Mouse (Mus musculus) kidney, postnatal 14 days (tissue): ENCODE results near the gene Gas2.

Experiments used
- DNase-seq: peaks from one replicate; pipeline ENCODE4 v3.0.0; 2022; ENCODE audit warnings: mixed read lengths

The Gas2 gene

GRCm38 (mm10) chr7:51972252-51972855, 110.5 kb downstream of the Gas2 start:
- DNase-seq, result peak; percentile 40

GRCm38 (mm10) chr7:51973091-51973490, 111.3 kb downstream of the Gas2 start:
- no peak for DNase-seq

DNA sequence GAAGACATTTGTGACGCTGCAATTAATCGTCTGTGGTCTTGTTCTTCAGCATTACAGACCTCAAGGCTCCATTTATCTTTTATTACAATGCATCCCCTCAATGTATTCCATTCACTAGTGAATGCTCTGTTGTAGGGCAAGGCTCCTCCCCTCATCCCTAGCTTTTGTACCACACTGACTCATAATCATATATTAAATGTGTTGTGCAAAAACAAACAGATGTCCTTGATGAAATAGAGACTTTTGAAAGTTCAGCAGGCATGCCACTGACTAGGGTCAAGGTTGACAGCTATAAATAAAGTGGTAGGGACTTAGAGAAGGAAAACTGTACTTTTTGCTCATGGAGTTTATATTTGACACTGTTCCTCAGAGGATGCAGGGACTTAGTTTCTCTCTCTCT, 111.7 kb downstream of the Gas2 start:
- DNase-seq, result no peak

- DNase-seq, result no peak
These were observed 113.4 kb downstream of the Gas2 start for GRCm38 (mm10) chr7:51975181-51975580.

- DNase-seq, result no peak
These were observed 117.5 kb downstream of the Gas2 start for GRCm38 (mm10) chr7:51979271-51979670.

DNA sequence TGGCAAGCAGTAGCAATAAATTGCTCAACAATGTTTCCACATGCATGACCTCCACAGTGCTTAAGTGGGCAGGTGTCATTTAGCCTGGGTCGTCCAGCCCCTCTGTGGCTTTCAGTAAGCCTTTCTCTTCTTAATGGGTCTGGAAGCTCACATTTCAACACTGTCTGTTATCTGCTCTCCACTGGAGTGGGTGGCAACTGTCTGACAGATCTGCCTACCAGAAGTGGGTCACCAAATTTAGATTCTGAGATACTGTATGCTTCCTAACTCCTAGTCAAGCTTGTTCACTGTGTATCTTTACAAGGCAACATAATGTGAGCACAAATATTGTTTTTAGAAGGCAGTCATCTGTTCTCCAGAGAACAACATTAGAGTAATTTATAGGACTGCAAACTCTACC, 120.5 kb downstream of the Gas2 start:
- no peak for DNase-seq

- no peak for DNase-seq
These were observed 123.9 kb downstream of the Gas2 start for GRCm38 (mm10) chr7:51985763-51986162.

DNA sequence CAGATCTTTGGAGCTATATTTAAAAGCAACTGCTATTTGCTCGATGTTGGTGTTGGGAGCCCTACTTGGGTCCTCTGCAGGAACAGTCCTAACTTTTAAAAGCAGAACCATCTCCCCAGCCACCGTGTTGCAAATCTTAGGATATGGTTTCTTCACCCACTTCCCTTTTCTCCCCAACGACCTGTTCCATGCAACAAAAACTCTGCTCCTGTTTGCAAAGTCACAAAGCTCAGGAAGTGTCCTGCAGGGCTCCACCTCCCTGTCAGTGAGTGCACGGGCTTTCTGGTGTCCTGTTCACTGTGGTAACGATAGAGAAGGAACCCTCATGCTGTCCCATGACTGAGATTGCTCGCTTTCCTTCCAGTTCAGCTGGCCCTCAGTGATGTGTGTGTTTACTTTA, 125.1 kb downstream of the Gas2 start:
- DNase-seq, result no peak

- DNase-seq, result no peak
These were observed 129.2 kb downstream of the Gas2 start for GRCm38 (mm10) chr7:51991020-51991419.

DNA sequence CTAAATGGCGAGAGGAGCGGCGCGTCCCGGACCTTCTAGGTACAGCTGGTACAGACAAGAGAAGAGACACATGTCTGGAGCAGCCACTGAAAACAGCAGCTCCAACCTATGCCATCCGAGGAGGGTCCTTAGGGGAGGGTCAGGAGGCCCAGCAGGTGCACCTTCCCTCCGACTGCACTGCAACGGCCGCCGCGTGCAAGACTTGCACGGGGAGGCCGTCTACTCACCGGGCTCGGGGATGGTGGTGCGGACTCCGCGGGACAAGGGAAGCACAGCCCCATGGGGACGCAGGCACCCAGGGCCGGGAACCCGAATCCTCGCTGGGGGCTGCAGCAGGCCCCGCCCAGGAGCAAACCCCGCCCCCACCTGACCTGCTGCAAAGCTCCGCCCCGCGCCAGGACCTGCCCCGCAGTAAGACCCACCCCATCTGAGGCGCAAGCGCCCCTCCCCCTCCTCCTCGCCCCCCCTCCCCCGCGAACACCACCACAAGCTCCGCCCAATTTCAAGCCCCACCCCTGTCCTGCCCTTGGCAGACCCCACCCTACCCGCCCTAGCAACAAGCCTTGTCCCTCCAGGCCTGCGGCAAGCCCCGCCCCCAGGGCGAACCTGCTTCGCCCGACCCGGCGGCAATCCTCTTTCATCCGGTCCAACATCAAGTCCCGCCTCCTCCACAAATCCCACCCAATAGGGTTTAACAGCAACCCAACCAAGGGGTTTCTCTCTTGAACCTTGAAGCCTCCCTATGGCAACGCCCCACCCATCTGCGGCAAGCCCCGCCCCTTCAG, 143.9 kb downstream of the Gas2 start, which contains the start of gene Svip:
Gene Svip (minus strand): TSS at position 508 of the 785 bp plus-strand sequence.
- peak; percentile 95 for DNase-seq

DNA sequence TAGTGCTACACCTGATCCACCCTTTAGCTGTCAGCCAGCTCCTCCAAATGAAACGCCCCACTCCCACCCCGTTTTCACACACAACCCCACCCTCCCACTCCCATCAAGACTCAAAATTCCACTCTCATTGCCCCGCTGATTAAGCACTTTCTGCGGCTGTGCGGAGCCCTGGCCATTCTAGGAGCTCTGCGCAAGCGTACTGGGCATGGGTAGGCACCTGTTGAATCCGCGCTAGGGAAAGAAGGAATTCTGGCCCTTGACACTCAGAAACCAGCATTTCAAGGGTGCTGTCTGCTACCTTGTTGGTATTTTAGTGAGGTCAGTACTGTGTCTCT, 144.4 kb downstream of the Gas2 start:
- no peak for DNase-seq

DNA sequence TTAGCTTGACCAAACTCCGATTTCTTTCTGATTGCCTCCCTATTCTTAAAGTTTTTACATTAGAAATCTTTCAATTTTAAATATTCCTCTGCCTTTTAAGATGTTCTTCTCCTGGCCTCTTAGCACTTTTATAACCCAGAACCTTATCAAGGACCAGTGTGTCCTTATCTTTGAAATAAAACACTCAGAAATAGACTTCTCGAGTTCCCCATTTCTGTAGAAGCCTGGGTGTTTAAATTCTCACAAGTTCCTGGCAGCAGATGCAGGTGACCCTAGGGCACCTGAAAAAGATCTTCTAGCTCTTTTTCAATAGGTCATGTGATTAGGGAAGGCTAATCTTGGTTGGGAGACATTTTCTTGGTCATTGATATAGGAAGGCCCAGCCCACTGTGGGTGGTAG, 145.3 kb downstream of the Gas2 start:
- DNase-seq, result no peak

GRCm38 (mm10) chr7:52013457-52013856, 151.6 kb downstream of the Gas2 start:
- DNase-seq, result no peak

DNA sequence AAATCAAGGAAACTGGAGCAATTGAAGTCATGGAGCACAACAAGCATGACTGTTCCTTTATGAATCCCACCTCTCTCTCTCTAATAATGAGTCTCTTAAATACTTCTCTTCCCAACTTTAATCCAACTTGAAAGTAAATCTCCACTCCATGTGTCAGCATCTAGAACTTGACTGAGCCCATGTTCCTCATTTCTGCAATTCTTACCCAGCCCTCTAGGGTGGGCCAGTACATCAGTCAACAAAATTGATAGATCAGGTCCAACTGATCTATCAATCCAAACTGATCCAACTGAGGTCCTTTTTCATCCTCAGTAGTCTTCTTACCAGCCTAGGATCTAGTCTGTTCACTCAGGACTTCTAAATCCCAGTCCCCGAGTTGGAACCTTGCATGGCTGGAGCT, 153.4 kb downstream of the Gas2 start:
- no peak for DNase-seq

- DNase-seq, result no peak
These were observed 153.8 kb downstream of the Gas2 start, which contains the start of gene 1700015G11Rik for GRCm38 (mm10) chr7:52015628-52016027. TSS of gene 1700015G11Rik (minus strand) at chr7:52015728.

DNA sequence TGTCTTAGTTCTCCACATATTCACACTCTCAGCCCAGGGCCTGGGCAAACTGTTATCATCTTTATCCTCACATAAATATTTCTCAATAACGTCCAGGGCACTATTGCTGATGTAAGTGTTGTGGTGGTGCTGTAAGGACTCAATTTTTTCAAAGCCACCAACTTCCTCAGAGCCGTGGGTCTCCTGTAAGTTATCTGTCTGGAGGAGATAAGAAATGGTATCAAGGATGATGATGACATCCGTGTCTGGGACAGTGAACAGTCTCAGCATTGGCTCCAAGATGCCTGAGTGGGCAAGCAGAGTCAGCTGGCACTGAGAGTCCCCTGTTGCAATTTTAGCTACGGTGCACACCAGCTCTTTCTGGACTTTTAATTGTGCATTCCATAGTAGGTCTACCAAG, 160.2 kb downstream of the Gas2 start:
- no peak for DNase-seq

GRCm38 (mm10) chr7:52024050-52024626, 162.3 kb downstream of the Gas2 start:
- DNase-seq, result no peak

GRCm38 (mm10) chr7:52037600-52038582, 176.1 kb downstream of the Gas2 start:
- peak; percentile 20 for DNase-seq
